Mouse (Mus musculus) adrenal gland, postnatal 4 days (tissue): ENCODE results near the gene Rpl6. TPM values are rescaled to one million over a fixed set of nuclear protein-coding genes. Genes with fewer than 3 reads are reported as not detected.

ENCODE experiments used
- DNase-seq, 2 experiments: peaks; one replicate each; pipeline ENCODE4 v3.0.0; 2021 to 2022; ENCODE audit warnings: low spot score in 2 of 2, mixed read lengths in 2 of 2
- long read RNA-seq, 2 experiments: library from polyadenylated mRNA; stranded (forward); transcript quantifications; one replicate each; pipeline ENCODE4 v2.0.0; 2021
- total RNA-seq, 2 experiments: library from RNA; stranded (reverse); gene quantifications; 2 replicates each; pipeline ENCODE4 v1.2.3; 2021

Rpl6 gene
- total RNA-seq: 1,000 to 10,000 TPM; 1,172 to 1,181 TPM
- long read RNA-seq, experiment 1, transcript Rpl6-201 (7 exons, 1,270 nt): major isoform, 674 of 794 reads
- long read RNA-seq, experiment 1, partial matches to known transcripts: 107 of 794 reads
- long read RNA-seq, experiment 1, other reads (novel, unspliced or antisense): 8 of 794 reads
- long read RNA-seq, experiment 2, transcript Rpl6-201 (7 exons, 1,270 nt): major isoform, 569 of 713 reads
- long read RNA-seq, experiment 2, transcript Rpl6-203 (2 exons, 565 nt): minor isoform, 6 of 713 reads
- long read RNA-seq, experiment 2, partial matches to known transcripts: 125 of 713 reads
- long read RNA-seq, experiment 2, other reads (novel, unspliced or antisense): 8 of 713 reads

- peak in 1 of 2 experiments; percentile 70 for DNase-seq
Observed at GRCm38 (mm10) chr5:121204132-121205089, at the start of gene Rpl6. Rpl6 (plus strand) TSS chr5:121204481.

DNA sequence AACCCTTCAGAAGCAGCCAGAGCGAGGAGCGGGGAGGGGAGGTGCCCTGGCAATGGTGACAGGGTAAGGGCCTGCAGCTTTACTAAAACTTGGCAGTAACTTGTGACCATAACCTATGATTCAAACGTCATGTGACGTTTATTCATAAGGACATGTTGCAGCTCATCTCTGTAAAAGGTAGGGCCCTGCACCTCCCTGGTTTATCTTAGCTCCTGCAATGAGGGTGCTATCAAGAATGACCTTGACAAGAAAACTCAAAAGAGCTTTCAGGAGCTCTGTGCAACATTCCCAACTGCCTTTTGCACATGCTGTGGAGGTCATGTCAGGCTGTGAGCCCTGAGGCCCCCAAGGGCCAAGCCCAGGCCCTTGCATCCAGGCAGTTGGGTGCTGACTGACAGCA is 48.2 kb upstream of the Rpl6 start:
- no peak for DNase-seq

GRCm38 (mm10) chr5:121157017-121157416 is 47.3 kb upstream of the Rpl6 start:
- no peak for DNase-seq

DNA sequence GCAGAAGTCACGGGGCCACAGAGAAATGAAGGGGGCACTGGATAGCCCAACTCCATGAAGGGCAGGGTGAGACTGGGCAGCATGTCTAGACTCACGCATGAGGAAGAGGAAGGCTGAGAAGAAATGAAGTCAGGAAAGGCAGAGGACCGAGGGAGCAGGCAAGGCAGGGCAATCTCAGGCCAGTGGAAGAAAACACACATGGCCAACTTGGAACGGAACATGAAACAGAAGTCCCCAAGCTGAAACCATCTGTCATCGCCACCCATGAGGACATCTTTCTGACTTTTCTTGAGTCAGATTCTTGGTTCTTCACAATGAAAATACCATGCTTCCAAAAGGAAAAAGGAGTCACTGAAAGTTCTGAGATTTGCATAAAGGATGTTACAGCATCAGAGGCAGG is 46.8 kb upstream of the Rpl6 start:
- no peak for DNase-seq

DNA sequence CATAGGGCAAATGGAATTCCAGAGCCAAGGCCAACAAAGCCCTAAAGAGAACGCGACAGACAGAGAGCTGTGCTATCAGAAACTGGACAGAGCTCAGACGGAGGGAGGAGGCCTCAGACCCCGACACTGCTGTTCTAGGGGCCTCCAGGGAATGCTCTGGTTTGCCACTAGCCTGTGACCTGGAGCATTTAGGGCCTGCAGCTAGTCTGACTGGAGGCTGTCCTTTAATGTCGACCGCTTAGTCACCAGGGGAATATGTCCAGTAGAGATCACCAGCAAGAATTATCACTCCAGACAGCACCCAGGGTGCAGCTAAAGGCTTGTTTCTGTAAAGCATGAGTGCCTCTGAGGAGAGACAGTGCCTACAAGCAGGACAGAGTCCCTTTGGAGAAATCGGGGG is 45.3 kb upstream of the Rpl6 start:
- DNase-seq: no peak

GRCm38 (mm10) chr5:121162285-121162684 is 42.0 kb upstream of the Rpl6 start:
- no peak for DNase-seq

DNA sequence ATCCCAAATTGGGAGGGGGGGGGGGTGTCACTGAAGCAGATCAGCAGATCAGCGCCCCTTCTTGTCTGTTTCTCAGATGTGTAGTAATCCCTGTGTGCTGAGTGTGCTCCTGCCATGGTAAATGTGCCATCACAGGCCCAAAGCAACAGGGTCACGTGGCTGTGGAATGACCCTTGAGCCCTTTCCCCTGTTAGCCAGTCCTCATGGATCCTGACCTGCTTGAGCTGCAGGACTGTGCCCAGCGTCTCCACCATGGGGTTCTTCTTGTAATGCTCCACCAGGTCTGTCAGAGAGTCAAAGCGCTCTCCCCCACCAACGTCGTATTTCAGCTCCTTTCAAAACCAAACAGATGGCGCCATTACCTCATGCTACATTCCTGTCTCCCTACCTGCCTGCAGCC is 41.4 kb upstream of the Rpl6 start:
- DNase-seq: no peak

GRCm38 (mm10) chr5:121166884-121167283 is 37.4 kb upstream of the Rpl6 start:
- no peak for DNase-seq

- no peak for DNase-seq
Observed at GRCm38 (mm10) chr5:121169588-121169987, 34.7 kb upstream of the Rpl6 start.

GRCm38 (mm10) chr5:121172835-121173234 is 31.4 kb upstream of the Rpl6 start:
- no peak for DNase-seq

DNA sequence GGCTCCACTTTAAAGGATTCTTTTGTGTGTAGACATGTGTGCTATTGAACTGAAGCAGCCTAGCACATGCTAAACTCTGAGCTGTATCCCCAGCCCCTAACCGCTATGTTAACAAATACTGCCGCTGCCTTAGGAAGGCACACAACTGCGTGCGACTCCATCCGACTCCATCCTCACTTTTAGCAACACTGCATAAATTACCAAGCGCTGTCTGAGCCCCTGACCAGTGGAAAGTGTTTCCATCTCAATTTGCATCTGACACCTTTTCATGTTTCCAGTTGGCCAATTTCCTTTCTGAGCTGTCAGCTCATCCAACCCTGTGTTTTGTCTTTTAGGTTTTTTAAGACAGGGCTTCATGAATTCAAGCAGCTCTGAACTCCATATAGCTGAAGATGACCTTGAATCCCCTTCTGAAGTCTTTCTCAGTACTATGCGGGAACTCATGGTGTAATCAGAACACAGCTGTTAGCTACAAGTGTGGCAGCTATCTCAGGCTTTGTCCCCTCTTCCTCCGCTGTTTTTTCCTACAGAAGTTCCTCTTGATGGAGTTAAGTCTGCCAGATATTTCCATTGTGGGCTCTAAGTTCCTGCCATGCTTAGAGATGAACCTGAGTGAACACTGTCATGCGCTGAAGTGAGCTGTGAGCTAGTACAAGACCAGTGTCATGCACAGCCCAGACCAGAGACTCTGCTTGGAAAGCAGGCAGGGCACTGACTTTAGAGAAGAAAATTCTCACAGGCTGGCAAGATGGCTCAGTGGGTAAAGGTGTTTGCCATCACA is 25.0 kb upstream of the Rpl6 start:
- DNase-seq: no peak

- DNase-seq: no peak
Observed at GRCm38 (mm10) chr5:121183269-121183668, 21.0 kb upstream of the Rpl6 start.

GRCm38 (mm10) chr5:121184375-121184774 is 19.9 kb upstream of the Rpl6 start:
- no peak for DNase-seq

- no peak for DNase-seq
Observed at GRCm38 (mm10) chr5:121184945-121185551, 19.2 kb upstream of the Rpl6 start.

DNA sequence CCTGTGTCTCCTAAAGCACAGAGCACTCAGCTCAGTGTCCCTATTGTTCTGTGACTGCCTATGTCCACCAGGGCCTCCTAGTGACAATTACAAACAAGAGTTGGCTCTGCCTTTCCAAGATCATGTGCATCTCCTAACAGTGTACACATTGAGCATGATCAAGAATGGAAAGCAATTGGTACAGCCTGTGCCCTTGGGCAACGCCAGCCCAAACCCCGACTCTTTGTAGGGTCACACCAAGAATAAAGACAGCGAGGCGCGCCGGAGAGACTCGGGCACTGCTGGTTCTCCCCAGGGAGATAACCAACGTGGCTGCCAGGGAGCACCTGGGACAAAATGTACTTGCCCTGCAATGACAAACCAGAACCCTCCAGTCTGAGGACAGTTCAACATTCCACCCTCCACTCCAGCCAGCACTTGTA is 16.7 kb upstream of the Rpl6 start:
- no peak for DNase-seq

GRCm38 (mm10) chr5:121188265-121188664 is 16.0 kb upstream of the Rpl6 start:
- DNase-seq: no peak

DNA sequence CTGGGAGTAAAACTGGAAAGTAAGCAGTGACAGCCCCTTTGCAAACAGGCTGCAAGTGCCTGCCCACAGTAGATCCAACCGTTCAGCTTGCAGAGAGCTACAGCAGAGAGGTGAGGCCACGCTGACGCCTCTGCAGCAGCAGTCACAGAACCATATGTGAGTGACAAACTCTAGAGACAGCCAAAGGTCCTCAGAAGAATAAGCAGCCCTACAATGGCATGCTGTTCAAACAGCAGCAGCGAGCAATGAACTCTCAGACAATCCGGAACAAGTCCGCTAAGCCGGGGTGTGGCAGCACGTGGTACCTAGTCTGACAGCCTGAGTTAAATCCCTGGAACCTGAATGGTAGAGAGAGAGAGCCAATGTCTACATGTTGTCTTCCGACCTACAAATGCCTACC is 15.1 kb upstream of the Rpl6 start:
- DNase-seq: no peak

DNA sequence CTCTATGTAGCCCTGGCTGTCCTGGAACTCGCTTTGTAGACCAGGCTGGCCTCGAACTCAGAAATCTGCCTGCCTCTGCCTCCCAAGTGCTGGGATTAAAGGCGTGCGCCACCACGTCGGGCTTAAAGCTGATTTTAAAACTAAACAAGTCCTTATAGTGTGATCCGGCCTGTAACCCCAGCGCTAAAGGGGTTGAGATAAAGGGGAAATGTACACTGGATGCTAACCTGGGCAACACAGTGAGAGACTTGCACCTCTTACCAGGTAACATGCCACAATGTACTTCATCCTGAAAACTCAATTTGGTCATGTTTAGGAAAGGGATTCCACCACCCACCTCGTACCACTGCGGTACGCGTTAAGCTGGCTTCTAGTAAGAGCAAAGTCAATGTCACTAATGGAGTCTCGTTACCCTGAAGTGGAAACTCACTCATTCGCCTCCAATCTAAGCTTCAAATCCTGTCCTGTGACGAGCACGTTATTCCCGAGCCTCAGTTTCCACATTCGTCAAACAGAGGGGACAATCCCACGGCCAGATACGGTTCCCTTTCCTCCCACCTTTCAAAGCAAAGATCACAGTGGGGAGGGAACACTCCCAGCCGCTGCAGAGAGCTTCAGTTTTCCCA is 14.0 kb upstream of the Rpl6 start:
- no peak for DNase-seq

DNA sequence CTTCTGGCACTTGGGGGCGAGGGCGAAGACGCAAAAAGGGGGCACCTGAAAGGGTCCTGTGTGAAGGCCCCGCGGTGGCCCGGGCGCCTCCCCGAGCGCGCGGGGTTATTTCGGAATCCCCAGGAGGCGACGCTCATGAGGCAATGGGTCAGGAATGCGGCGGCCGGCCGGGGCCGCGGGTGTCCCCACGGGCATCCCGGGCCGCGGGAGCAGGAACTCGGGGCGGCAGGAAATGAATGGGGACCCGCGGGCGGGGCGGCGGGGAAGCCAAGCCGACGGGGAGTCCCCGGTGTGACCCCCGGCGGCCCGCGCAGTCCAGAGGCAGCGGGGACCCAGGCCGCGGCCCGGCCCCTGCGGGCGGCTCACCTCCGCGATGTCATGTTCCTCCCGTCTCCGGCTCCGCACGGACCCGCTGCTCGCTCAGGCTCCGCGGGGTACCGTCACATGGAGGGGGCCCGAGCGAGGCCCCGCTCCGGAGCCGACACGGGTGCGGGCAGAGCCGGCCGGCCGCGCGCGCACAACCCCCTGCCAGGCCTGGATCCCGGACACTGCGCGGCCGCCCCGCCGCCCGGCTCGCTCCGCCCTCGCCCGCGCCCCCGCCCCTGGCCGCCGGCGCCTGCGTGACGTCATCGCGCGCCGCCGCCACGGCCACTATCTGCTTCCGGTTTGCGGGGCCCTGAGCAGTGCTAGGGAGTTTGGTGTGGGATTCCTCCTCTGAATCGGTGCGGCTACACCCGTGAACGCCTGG is 13.3 kb upstream of the Rpl6 start, which contains the start of gene Ptpn11:
Ptpn11 (minus strand) TSS at position 562 of the 748 bp plus-strand sequence.
- peak; percentile 77 to 79 for DNase-seq

GRCm38 (mm10) chr5:121191584-121191906 is 12.7 kb upstream of the Rpl6 start:
- no peak for DNase-seq
